Mouse (Mus musculus) induced T-regulatory cell, adult 2 months (primary cell): ENCODE data around the gene Olfr103.

Experiments
- DNase-seq: peaks from one replicate; pipeline ENCODE4 v3.0.0-alpha.2; 2012; ENCODE audit warnings: low read depth

Gene Olfr103

DNA sequence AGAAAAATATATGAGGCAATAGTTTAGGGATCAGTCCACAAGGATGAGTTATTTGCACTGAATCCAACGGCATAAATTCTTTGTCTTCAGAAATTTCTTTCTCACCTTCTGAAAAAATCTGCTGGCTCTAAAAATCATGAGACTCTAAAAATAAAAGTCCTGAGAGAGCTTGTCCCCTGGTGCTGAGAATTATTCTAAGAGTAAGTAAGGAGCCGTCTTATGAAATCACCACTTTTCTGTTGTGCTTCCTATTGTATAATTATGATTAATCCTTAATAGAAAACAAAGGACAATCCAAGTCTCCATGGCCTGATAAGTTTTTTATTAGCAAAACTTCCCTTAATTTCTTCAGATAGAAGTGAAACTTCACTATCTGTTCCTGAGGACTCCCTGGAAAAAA is at the start of gene Olfr103:
Olfr103 (minus strand) TSS at position 101 of the 400 bp plus-strand sequence.
- no peak for DNase-seq

- DNase-seq: no peak
Measured at GRCm38 (mm10) chr17:37378733-37379132, 39.2 kb upstream of the Olfr103 start, which contains the start of gene Olfr105-ps. Olfr105-ps (plus strand) TSS chr17:37379033.

DNA sequence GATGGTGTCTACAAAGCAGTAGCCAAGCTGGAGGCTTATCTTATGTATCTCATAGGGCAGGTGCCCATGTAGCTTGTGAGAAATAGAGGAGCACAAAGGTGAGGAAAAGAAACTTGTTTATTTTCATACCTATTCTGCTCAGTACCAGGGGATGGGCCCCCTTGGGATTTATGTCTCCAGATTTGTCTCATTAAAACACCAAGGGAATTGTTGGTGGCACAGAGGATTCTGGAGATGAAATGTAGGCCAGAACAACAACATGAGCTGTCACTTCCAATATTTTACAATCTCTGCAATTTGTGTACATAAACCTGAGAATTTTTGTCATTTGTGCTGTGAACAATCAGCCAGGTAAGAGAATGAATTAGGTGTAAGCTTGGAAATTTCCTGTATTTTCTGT is 19.8 kb upstream of the Olfr103 start, which contains the start of gene Olfr104-ps:
Olfr104-ps (plus strand) TSS at position 301 of the 400 bp plus-strand sequence.
- no peak for DNase-seq

DNA sequence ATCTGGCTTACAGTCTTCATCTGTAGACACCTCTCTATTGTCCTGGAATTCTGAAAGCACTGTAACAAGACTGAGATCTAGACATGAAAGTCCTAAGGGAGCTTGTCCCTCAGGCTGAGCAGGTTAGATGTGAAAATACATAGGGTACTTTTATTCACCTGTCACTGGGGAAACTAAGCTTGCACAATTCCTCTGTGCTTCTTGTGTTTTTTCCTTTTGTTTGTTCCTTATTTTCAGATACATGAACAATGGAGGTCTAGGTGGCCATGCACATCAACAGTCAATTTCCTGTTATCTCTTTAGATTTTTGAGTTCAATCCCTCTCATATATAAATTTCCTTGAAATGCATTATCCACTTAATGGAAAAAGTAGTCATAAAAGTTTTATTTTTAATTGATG is 22.5 kb downstream of the Olfr103 start, which contains the start of gene Olfr102:
Olfr102 (minus strand) TSS at position 101 of the 400 bp plus-strand sequence.
- DNase-seq: no peak

GRCm38 (mm10) chr17:37310146-37310699 is 29.3 kb downstream of the Olfr103 start:
- DNase-seq: no peak

GRCm38 (mm10) chr17:37308483-37308882 is 31.0 kb downstream of the Olfr103 start:
- no peak for DNase-seq

GRCm38 (mm10) chr17:37304213-37304612 is 35.3 kb downstream of the Olfr103 start, which contains the start of gene Olfr101:
Olfr101 (minus strand) TSS chr17:37304313.
- DNase-seq: no peak
